Mouse (Mus musculus) heart, embryonic 14.5 days (tissue): ENCODE measurements around the gene Olfr1265. TPM values are rescaled to one million over a fixed set of nuclear protein-coding genes. Genes with fewer than 3 reads are reported as not detected.

Source experiments
- ATAC-seq: fragments of 200-750 bp; cut with Nextera tagmentation; 2 replicates; pipeline ENCODE4 v1.8.0; 2017; ENCODE audit warnings: low read depth, moderate TSS enrichment; ENCODE audit not compliant: insufficient number of reproducible peaks, insufficient read depth, low FRiP score
- H3K27ac ChIP-seq, 2 experiments: fragments of 200-500 bp in 1 of 2; fragments of 300-500 bp in 1 of 2; sonication (generic) in 1 of 2; replicated peaks in 1 of 2; 2 replicates each; pipeline ENCODE4 v1.5.1; 2012 to 2014; ENCODE audit warnings: low read depth in 2 of 2, low read length in 2 of 2, control low read depth in 1 of 2, mild to moderate bottlenecking in 1 of 2, mixed read lengths in 1 of 2; ENCODE audit not compliant: control insufficient read depth in 1 of 2, insufficient read depth in 1 of 2
- H3K27me3 ChIP-seq: fragments of 300-500 bp; sonication (generic); 2 replicates; pipeline ENCODE4 v1.6.1; 2014; ENCODE audit warnings: mild to moderate bottlenecking, low read length, control low read depth; ENCODE audit not compliant: control insufficient read depth, insufficient read depth
- H3K36me3 ChIP-seq: fragments of 300-500 bp; sonication (generic); 2 replicates; pipeline ENCODE4 v1.6.1; 2014; ENCODE audit warnings: mild to moderate bottlenecking, control low read depth, low read length, mixed read lengths; ENCODE audit not compliant: control insufficient read depth, insufficient read depth
- H3K4me1 ChIP-seq, 2 experiments: fragments of 200-500 bp in 1 of 2; fragments of 300-500 bp in 1 of 2; sonication (generic) in 1 of 2; 2 replicates each; pipeline ENCODE4 v1.6.1; 2012 to 2014; ENCODE audit warnings: low read length in 2 of 2, control low read depth in 1 of 2, mixed read lengths in 1 of 2; ENCODE audit not compliant: control insufficient read depth in 2 of 2, insufficient read depth in 2 of 2
- H3K4me2 ChIP-seq: fragments of 300-500 bp; sonication (generic); 2 replicates; pipeline ENCODE4 v1.6.1; 2014; ENCODE audit warnings: mild to moderate bottlenecking, low read length
- H3K4me3 ChIP-seq, 2 experiments: fragments of 200-500 bp in 1 of 2; fragments of 300-500 bp in 1 of 2; sonication (generic) in 1 of 2; 2 replicates each; pipeline ENCODE4 v1.5.1; 2012 to 2014; ENCODE audit warnings: low read length in 2 of 2, mild to moderate bottlenecking in 2 of 2, control low read depth in 1 of 2, low read depth in 1 of 2, moderate library complexity in 1 of 2; ENCODE audit not compliant: control insufficient read depth in 1 of 2, insufficient read depth in 1 of 2
- H3K9ac ChIP-seq: fragments of 300-500 bp; sonication (generic); 2 replicates; pipeline ENCODE4 v1.6.1; 2014; ENCODE audit warnings: mild to moderate bottlenecking, low read length
- H3K9me3 ChIP-seq: fragments of 300-500 bp; sonication (generic); 2 replicates; pipeline ENCODE4 v1.6.1; 2016; ENCODE audit warnings: low read length, control low read depth; ENCODE audit not compliant: control insufficient read depth
- WGBS: fragments of 180-500 bp; shearing (Covaris S2); extraction: QIAGEN DNeasy Blood & Tissue Kit; methylation state at CpG from one replicate; pipeline ENCODE4 v1.1.7; 2014; 5-methylcytosine and 5-hydroxymethylcytosine counted together
- polyA plus RNA-seq: library from polyadenylated mRNA; unstranded; fragments of >200 nt; fragmentation: Nextera tagmentation; extraction: Ambion mirVana; gene quantifications from 2 replicates; pipeline ENCODE4 v1.2.1, GENCODE M21; 2014

The Olfr1265 gene
- polyA plus RNA-seq, result not detected in 2 replicates

GRCm38 (mm10) chr2:90035037-90035436 lies at the start of gene Olfr1265:
Gene Olfr1265, plus strand, starts transcription at chr2:90035337.
- H3K27me3 ChIP-seq, result no peaks in the 10 kb centered on the region
- H3K36me3 ChIP-seq, result no peaks in the 10 kb centered on the region
- H3K9ac ChIP-seq, result no peak within 1 kb of the TSS
- H3K4me1 ChIP-seq, result no peaks in the 10 kb centered on the region
- no peak within 1 kb of the TSS for H3K4me2 ChIP-seq
- no peak for ATAC-seq
- H3K9me3 ChIP-seq, result no peaks in the 10 kb centered on the region
- H3K27ac ChIP-seq, result no peak within 1 kb of the TSS
- H3K4me3 ChIP-seq, result no peak within 1 kb of the TSS

- no peaks in the 10 kb centered on the region for H3K27me3 ChIP-seq
- no peak for ATAC-seq
- no peaks in the 10 kb centered on the region for H3K4me1 ChIP-seq
- no peak within 1 kb of the TSS for H3K27ac ChIP-seq
- H3K36me3 ChIP-seq, result no peaks in the 10 kb centered on the region
- no peak within 1 kb of the TSS for H3K9ac ChIP-seq
- no peaks in the 10 kb centered on the region for H3K9me3 ChIP-seq
- no peak within 1 kb of the TSS for H3K4me2 ChIP-seq
- H3K4me3 ChIP-seq, result no peak within 1 kb of the TSS
Measured at GRCm38 (mm10) chr2:89990921-89991320, 44.2 kb upstream of the Olfr1265 start, which contains the start of gene Olfr1261. Gene Olfr1261, plus strand, starts transcription at chr2:89991221.

DNA sequence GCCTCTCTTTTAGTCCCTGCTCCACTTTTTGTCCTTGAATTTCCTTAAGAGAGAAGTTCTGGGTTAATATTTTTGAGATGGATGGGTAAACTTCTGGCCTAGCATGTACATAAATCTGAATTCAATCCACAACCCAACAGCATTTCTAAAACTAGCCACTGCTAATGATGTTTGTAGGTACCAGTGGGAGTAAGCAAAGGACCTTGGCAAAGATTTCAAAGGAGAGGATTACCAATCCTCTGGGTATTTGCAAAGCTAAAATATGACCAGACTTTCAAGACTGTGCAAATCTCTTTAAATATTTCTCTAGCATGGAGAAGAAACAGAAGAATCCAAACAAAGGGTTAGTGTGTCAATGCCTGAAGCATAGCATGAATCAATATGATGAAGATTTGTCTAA lies 35.3 kb upstream of the Olfr1265 start, which contains the start of gene Olfr1262:
Gene Olfr1262 (plus strand): TSS at position 301 of the 400 bp plus-strand sequence.
- Histone ChIP-seq H3K36me3 (no peaks in the 10 kb centered on the region), H3K27ac (no peak within 1 kb of the TSS), H3K4me3 (no peak within 1 kb of the TSS), H3K9ac (no peak within 1 kb of the TSS), H3K27me3 (no peaks in the 10 kb centered on the region), H3K9me3 (no peaks in the 10 kb centered on the region), H3K4me2 (no peak within 1 kb of the TSS), H3K4me1 (no peaks in the 10 kb centered on the region)
- no peak for ATAC-seq

DNA sequence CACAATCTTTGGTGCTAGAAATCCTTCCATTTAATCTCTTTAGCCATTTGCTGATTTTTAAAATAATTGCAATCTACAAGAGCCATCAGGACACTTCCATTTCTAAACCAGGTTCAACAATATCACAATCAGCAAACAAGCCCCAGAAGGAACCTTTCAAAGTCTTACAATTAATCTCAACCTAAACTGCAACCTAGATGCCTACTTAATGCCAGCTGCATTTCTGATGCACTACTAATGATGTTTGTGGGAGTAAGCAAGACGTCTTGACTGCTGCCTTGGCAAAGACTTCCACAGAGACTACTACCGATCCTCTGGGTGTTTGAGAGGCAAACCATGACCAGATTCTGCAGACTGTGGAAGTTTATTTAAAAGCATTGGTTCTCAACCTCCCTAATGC lies 23.3 kb upstream of the Olfr1265 start, which contains the start of gene Olfr1263:
Gene Olfr1263 (plus strand): TSS at position 301 of the 400 bp plus-strand sequence.
- Histone ChIP-seq H3K9ac (no peak within 1 kb of the TSS), H3K9me3 (no peaks in the 10 kb centered on the region), H3K27ac (no peak within 1 kb of the TSS), H3K4me2 (no peak within 1 kb of the TSS), H3K4me1 (no peaks in the 10 kb centered on the region), H3K27me3 (no peaks in the 10 kb centered on the region), H3K36me3 (no peaks in the 10 kb centered on the region), H3K4me3 (no peak within 1 kb of the TSS)
- WGBS, result 78% methylated on average over 2 of the region's 2 CpGs
- no peak for ATAC-seq

- H3K27me3 ChIP-seq, result no peaks in the 10 kb centered on the region
- no peak for ATAC-seq
- H3K36me3 ChIP-seq, result no peaks in the 10 kb centered on the region
- H3K4me1 ChIP-seq, result no peaks in the 10 kb centered on the region
- no peak within 1 kb of the TSS for H3K27ac ChIP-seq
- no peak within 1 kb of the TSS for H3K9ac ChIP-seq
- 69% methylated on average over 2 of the region's 2 CpGs for WGBS
- no peak within 1 kb of the TSS for H3K4me3 ChIP-seq
- no peak within 1 kb of the TSS for H3K4me2 ChIP-seq
- no peaks in the 10 kb centered on the region for H3K9me3 ChIP-seq
Measured at GRCm38 (mm10) chr2:90025477-90025876, 9.7 kb upstream of the Olfr1265 start, which contains the start of gene Olfr1264. Gene Olfr1264, minus strand, starts transcription at chr2:90025577.

- H3K9me3 ChIP-seq, result no peaks in the 10 kb centered on the region
- H3K36me3 ChIP-seq, result no peaks in the 10 kb centered on the region
- no peak within 1 kb of the TSS for H3K4me2 ChIP-seq
- H3K4me3 ChIP-seq, result no peak within 1 kb of the TSS
- H3K4me1 ChIP-seq, result no peaks in the 10 kb centered on the region
- no peak for ATAC-seq
- H3K27ac ChIP-seq, result no peak within 1 kb of the TSS
- H3K9ac ChIP-seq, result no peak within 1 kb of the TSS
- no peaks in the 10 kb centered on the region for H3K27me3 ChIP-seq
Measured at GRCm38 (mm10) chr2:90063494-90063893, 28.4 kb downstream of the Olfr1265 start, which contains the start of gene Olfr140. Gene Olfr140, minus strand, starts transcription at chr2:90063594.

DNA sequence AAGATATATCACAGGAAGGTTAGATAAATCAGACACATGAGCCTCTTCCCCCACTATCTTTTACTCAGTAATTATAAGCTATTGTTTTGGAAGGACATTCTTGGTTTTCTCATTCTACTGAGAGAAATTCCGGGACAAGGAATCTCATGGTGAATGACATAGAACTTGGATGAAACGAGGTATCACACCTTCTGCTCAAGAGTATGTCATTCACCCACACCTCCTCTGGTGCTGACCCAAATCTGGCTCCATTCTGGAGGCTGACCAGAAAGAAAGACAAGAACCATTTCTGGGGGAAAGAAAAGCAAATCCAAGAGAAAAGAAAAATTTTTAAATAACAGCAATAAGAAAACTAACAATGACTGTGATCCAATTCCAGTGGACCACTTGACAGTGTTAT lies 34.9 kb downstream of the Olfr1265 start:
- no peaks in the 10 kb centered on the region for H3K27me3 ChIP-seq
- no peaks in the 10 kb centered on the region for H3K36me3 ChIP-seq
- WGBS, result 69% methylated on average over 2 of the region's 2 CpGs
- H3K27ac ChIP-seq, result no peak overlapping the region
- no peak overlapping the region for H3K9ac ChIP-seq
- H3K4me1 ChIP-seq, result no peaks in the 10 kb centered on the region
- H3K9me3 ChIP-seq, result no peaks in the 10 kb centered on the region
- no peak overlapping the region for H3K4me3 ChIP-seq
- no peak for ATAC-seq
- H3K4me2 ChIP-seq, result no peak overlapping the region
